Mouse (Mus musculus): Measurements from ENCODE around the gene Tubb5.

The Tubb5 gene

GRCm38 (mm10) chr17:35788025-35788424, 50.1 kb downstream of the Tubb5 start:
- DNase-seq: no peak

DNA sequence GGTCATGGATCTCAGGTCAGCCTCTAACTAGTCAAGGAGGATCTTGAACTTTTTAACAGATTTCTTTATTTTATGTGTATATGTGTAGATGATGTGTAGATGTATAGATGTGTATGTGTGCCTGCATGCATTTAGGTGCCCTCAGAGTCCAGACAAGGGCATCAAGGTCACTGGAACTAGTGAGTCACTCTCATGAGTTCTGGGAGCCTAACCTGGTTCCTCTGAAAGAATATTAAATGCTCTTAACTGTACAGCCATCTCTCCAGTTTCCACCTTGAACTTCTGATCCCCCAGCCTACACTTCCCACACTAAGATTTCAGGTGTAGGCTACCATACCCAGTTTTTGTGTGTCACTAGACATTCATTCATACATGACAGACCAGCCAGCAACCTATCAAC, 50.6 kb downstream of the Tubb5 start:
- DNase-seq: no peak

GRCm38 (mm10) chr17:35785140-35785539, 53.0 kb downstream of the Tubb5 start:
- no peak for DNase-seq

DNA sequence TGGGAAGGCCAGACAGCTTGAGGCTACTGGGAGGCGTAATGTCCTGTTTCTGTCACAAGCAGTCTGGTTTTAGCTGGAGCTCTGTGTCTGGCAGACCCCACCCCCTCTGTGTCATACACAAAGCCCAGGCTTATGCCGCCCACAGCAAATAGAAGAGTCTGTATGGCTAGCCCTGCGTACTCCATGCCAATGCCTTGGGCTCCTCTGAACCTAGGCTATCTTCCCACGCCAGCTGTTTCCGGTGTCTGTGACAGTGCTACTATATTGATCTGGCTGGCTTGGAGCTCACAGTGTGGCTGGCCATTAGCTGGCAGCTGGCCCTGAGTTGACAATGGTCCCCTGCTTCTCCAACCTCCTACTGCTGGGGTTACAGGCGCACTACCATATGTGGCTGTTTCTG, 54.2 kb downstream of the Tubb5 start:
- DNase-seq: no peak
